Mouse (Mus musculus): ENCODE measurements around the gene Nyx. TPM values are rescaled to one million over a fixed set of nuclear protein-coding genes. Genes with fewer than 3 reads are reported as not detected.
A peak's percentile ranks its signal among the peaks of the same experiment; 100 is the strongest.

The Nyx gene
- polyA plus RNA-seq, 1 experiment, result 0.01 TPM

DNA sequence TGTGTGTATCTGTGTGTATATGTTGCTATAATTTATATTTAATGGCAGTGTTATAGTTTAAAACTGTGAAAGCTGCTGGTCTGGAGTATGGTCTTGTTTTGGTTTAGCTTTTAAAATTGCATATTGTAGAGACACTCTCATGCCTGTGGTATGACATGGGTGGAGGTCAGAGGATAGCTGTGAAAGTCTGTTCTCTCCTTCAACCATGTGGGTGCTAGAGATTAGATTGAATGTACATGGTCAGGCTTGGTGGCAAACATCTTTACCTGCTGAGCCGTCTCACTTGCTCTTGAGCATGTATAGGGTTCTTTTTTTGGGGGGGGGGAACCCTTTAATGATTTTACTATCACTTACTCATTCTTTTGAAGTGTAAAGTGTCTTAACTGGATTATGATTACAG, 23.9 kb downstream of the Nyx start:
- Histone ChIP-seq H3K4me2 (ENCODE audit: low read depth) (no peak overlapping the region), H3ac (ENCODE audit: control insufficient read depth, insufficient read length) (no peak overlapping the region), H3K36me3 (ENCODE audit: control insufficient read depth, insufficient read depth) (no peaks in the 10 kb centered on the region), H3K79me2 (ENCODE audit: control insufficient read depth, insufficient read depth) (no peaks in the 10 kb centered on the region), H3K4me3 (no peak overlapping the region), H3K27me3 (ENCODE audit: control insufficient read depth, insufficient read depth, insufficient read length) (no peaks in the 10 kb centered on the region)
- TF ChIP-seq TCF12 (IDR thresholded peaks at IDR 0.05; ENCODE audit: insufficient read depth, poor library complexity, severe bottlenecking), result no peak
- no peak for TF ChIP-seq MYOD1 (IDR thresholded peaks at IDR 0.05; ENCODE audit: control insufficient read depth in 1 of 3, insufficient read length in 2 of 3, low read depth in 2 of 3)
- TF ChIP-seq MYOG (IDR thresholded peaks at IDR 0.05; ENCODE audit: control insufficient read depth in 1 of 3, insufficient read depth in 1 of 3, insufficient read length in 2 of 3, low read depth in 2 of 3), result no peak
- TF ChIP-seq E2F4 (IDR thresholded peaks at IDR 0.05; ENCODE audit: insufficient read depth), result no peak
- no peak for TF ChIP-seq POLR2AphosphoS2 (IDR thresholded peaks at IDR 0.05; ENCODE audit: insufficient read length, low read depth)
- TF ChIP-seq CEBPB (IDR thresholded peaks at IDR 0.05; ENCODE audit: insufficient read depth, poor library complexity, severe bottlenecking), result no peak

DNA sequence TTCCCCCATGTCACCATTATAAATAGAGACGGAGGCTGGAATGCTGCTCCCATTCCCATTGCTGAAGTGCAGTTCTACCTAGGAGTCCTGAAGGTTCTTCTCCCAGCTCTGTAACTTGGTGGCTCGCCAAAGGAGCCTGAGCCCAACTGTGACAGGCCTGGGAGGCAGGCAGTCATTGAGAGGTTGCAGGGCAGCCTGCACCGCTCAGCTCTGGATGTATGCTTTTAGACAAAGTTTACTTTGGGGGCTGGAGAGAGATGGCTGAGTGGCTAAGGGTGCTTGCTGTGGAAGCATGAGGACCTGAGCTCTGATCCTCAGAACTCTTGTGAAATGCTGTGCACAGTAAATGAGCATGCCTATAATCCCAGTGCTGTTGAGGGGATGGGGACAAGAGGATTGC, 25.0 kb downstream of the Nyx start:
- no peak overlapping the region for H3K4me2 ChIP-seq (ENCODE audit: low read depth)
- no peak for TF ChIP-seq TCF12 (IDR thresholded peaks at IDR 0.05; ENCODE audit: insufficient read depth, poor library complexity, severe bottlenecking)
- no peak for TF ChIP-seq MAX (IDR thresholded peaks at IDR 0.05; ENCODE audit: low read depth)
- TF ChIP-seq CEBPB (IDR thresholded peaks at IDR 0.05; ENCODE audit: insufficient read depth, poor library complexity, severe bottlenecking), result no peak
- no peak for TF ChIP-seq E2F4 (IDR thresholded peaks at IDR 0.05; ENCODE audit: insufficient read depth)
- no peak for TF ChIP-seq POLR2A (IDR thresholded peaks at IDR 0.05; ENCODE audit: insufficient read length, low read depth)
- TF ChIP-seq REST (IDR thresholded peaks at IDR 0.05; ENCODE audit: insufficient read depth, insufficient read length), result no peak
- H3K36me3 ChIP-seq (ENCODE audit: control insufficient read depth, insufficient read depth), result no peaks in the 10 kb centered on the region
- no peak overlapping the region for H3ac ChIP-seq (ENCODE audit: control insufficient read depth, insufficient read length)
- H3K79me2 ChIP-seq (ENCODE audit: control insufficient read depth, insufficient read depth), result no peaks in the 10 kb centered on the region
- H3K4me3 ChIP-seq, result no peak overlapping the region
- H3K27me3 ChIP-seq (ENCODE audit: control insufficient read depth, insufficient read depth, insufficient read length), result no peaks in the 10 kb centered on the region

GRCm38 (mm10) chrX:13492922-13493321, 27.0 kb downstream of the Nyx start:
- no peak overlapping the region for H3K4me2 ChIP-seq (ENCODE audit: low read depth)
- no peaks in the 10 kb centered on the region for H3K27me3 ChIP-seq (ENCODE audit: control insufficient read depth, insufficient read depth, insufficient read length)
- H3K4me3 ChIP-seq, result no peak overlapping the region
- TF ChIP-seq TCF12 (IDR thresholded peaks at IDR 0.05; ENCODE audit: insufficient read depth, poor library complexity, severe bottlenecking), result no peak
- TF ChIP-seq USF1 (IDR thresholded peaks at IDR 0.05; ENCODE audit: low read depth), result no peak
- no peak for TF ChIP-seq SRF (IDR thresholded peaks at IDR 0.05; ENCODE audit: control insufficient read depth, insufficient read length, low read depth)
- TF ChIP-seq E2F4 (IDR thresholded peaks at IDR 0.05; ENCODE audit: insufficient read depth), result no peak
- TF ChIP-seq POLR2AphosphoS2 (IDR thresholded peaks at IDR 0.05; ENCODE audit: insufficient read length, low read depth), result no peak
- no peak for TF ChIP-seq POLR2A (IDR thresholded peaks at IDR 0.05; ENCODE audit: insufficient read length, low read depth)
- no peak for TF ChIP-seq MYOD1 (IDR thresholded peaks at IDR 0.05; ENCODE audit: control insufficient read depth in 1 of 3, insufficient read length in 2 of 3, low read depth in 2 of 3)
- TF ChIP-seq MAX (IDR thresholded peaks at IDR 0.05; ENCODE audit: low read depth), result no peak
- TF ChIP-seq CEBPB (IDR thresholded peaks at IDR 0.05; ENCODE audit: insufficient read depth, poor library complexity, severe bottlenecking), result no peak
- TF ChIP-seq MYOG (IDR thresholded peaks at IDR 0.05; ENCODE audit: control insufficient read depth in 1 of 3, insufficient read depth in 1 of 3, insufficient read length in 2 of 3, low read depth in 2 of 3), result no peak
- no peak for TF ChIP-seq REST (IDR thresholded peaks at IDR 0.05; ENCODE audit: insufficient read depth, insufficient read length)
- H3K79me2 ChIP-seq (ENCODE audit: control insufficient read depth, insufficient read depth), result no peaks in the 10 kb centered on the region
- H3ac ChIP-seq (ENCODE audit: control insufficient read depth, insufficient read length), result no peak overlapping the region
- H3K36me3 ChIP-seq (ENCODE audit: control insufficient read depth, insufficient read depth), result no peaks in the 10 kb centered on the region

GRCm38 (mm10) chrX:13494892-13495703, 29.2 kb downstream of the Nyx start:
- Histone ChIP-seq H3K27me3 (ENCODE audit: control insufficient read depth, insufficient read depth, insufficient read length) (no peaks in the 10 kb centered on the region), H3K79me2 (ENCODE audit: control insufficient read depth, insufficient read depth) (no peaks in the 10 kb centered on the region), H3K4me3 (no peak overlapping the region), H3K4me2 (ENCODE audit: low read depth) (peak overlapping the region; percentile 60), H3K36me3 (ENCODE audit: control insufficient read depth, insufficient read depth) (no peaks in the 10 kb centered on the region), H3ac (ENCODE audit: control insufficient read depth, insufficient read length) (no peak overlapping the region)
- TF ChIP-seq POLR2A (IDR thresholded peaks at IDR 0.05; ENCODE audit: insufficient read length, low read depth) (no peak), E2F4 (IDR thresholded peaks at IDR 0.05; ENCODE audit: insufficient read depth) (no peak), MYOD1 (IDR thresholded peaks at IDR 0.05; ENCODE audit: control insufficient read depth in 1 of 3, insufficient read length in 2 of 3, low read depth in 2 of 3) (peak in 2 of 3 experiments; percentile 58 to 78), CEBPB (IDR thresholded peaks at IDR 0.05; ENCODE audit: insufficient read depth, poor library complexity, severe bottlenecking) (no peak), USF1 (IDR thresholded peaks at IDR 0.05; ENCODE audit: low read depth) (no peak), POLR2AphosphoS2 (IDR thresholded peaks at IDR 0.05; ENCODE audit: insufficient read length, low read depth) (no peak), SRF (IDR thresholded peaks at IDR 0.05; ENCODE audit: control insufficient read depth, insufficient read length, low read depth) (no peak), MYOG (IDR thresholded peaks at IDR 0.05; ENCODE audit: control insufficient read depth in 1 of 3, insufficient read depth in 1 of 3, insufficient read length in 2 of 3, low read depth in 2 of 3) (peak in 1 of 3 experiments; percentile 73), TCF3 (IDR thresholded peaks at IDR 0.05; ENCODE audit: insufficient read length, low read depth) (no peak), TCF12 (IDR thresholded peaks at IDR 0.05; ENCODE audit: insufficient read depth, poor library complexity, severe bottlenecking) (peak; percentile 43), MAX (IDR thresholded peaks at IDR 0.05; ENCODE audit: low read depth) (no peak), REST (IDR thresholded peaks at IDR 0.05; ENCODE audit: insufficient read depth, insufficient read length) (no peak)

DNA sequence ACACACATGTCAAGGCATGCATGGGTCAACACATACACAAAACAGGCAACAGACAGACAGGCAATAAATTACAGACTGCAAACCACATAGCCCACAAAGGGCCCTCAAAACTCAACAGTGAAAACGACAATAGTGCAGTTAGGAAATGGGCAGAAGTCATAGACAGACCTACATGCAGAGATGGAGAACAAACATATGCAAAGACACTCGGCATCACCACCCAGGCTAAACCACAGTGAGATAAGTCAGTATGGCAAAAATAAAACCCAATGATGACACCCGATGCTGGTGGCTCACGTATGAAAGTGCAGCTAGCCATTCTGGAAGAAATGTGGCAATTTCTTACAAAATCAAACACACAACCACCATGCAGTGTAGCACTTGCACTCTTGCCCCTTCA, 34.4 kb downstream of the Nyx start:
- Histone ChIP-seq H3K79me2 (ENCODE audit: control insufficient read depth, insufficient read depth) (no peaks in the 10 kb centered on the region), H3ac (ENCODE audit: control insufficient read depth, insufficient read length) (no peak overlapping the region), H3K4me2 (ENCODE audit: low read depth) (peak overlapping the region; percentile 18), H3K36me3 (ENCODE audit: control insufficient read depth, insufficient read depth) (no peaks in the 10 kb centered on the region), H3K4me3 (no peak overlapping the region), H3K27me3 (ENCODE audit: control insufficient read depth, insufficient read depth, insufficient read length) (no peaks in the 10 kb centered on the region)
- TF ChIP-seq POLR2AphosphoS2 (IDR thresholded peaks at IDR 0.05; ENCODE audit: insufficient read length, low read depth) (no peak), MYOG (IDR thresholded peaks at IDR 0.05; ENCODE audit: control insufficient read depth in 1 of 3, insufficient read depth in 1 of 3, insufficient read length in 2 of 3, low read depth in 2 of 3) (no peak)

Data from myocyte (in vitro differentiated cells).